Comparison of ENCODE assay signal across 8 mouse cellular contexts in genomic region chr12:69196444-69197377, GRCm38 (mm10). TPM values are rescaled to one million over a fixed set of nuclear protein-coding genes. Genes with fewer than 3 reads are reported as not detected.
DNase-seq lines count a peak whose midpoint lies in the region; ATAC-seq and TF ChIP-seq lines count a peak whose summit lies in the region.

Gene Gm49383 (minus strand): TSS chr12:69197104.

- H3K4me2 ChIP-seq in hindbrain, embryonic 13.5 days: peak within 1 kb of the TSS; percentile 95

- no peak; the same call in 1 of the 2 replicates for TF ChIP-seq CTCF in left cerebral cortex, adult 2 months (IDR thresholded peaks at IDR 0.05)

- H3K9me3 ChIP-seq in hindbrain, embryonic 13.5 days: no peaks in the 10 kb centered on the region

- under 1% methylated on average over 75 of the region's 75 CpGs for WGBS in hindbrain, embryonic 13.5 days

- peaks cover 11% of the 10 kb centered on the region; the same call in 1 of the 2 replicates for H3K36me3 ChIP-seq in hindbrain, embryonic 13.5 days

- H3K4me3 ChIP-seq in hindbrain, embryonic 13.5 days: peak within 1 kb of the TSS; percentile 86
- peak within 1 kb of the TSS; percentile 93 for H3K4me3 ChIP-seq in left cerebral cortex, adult 2 months

- peak within 1 kb of the TSS; percentile 94 for H3K27ac ChIP-seq in hindbrain, embryonic 13.5 days
- H3K27ac ChIP-seq in left cerebral cortex, adult 2 months: peak within 1 kb of the TSS; percentile 96

- peak; percentile 84 to 85 for DNase-seq in cerebellum, postnatal 10 days
- DNase-seq in frontal cortex, postnatal 14 days (ENCODE audit: low spot score in 2 of 2): peak; percentile 31 to 60
- peak; percentile 72 to 74 for DNase-seq in left cerebral cortex, adult 2 months (ENCODE audit: extremely low spot score in 1 of 2, low spot score in 2 of 2)
- peak; percentile 78 for DNase-seq in right cerebral cortex, adult 18-20 months
- DNase-seq in urinary bladder, postnatal 4 days (ENCODE audit: low spot score in 2 of 2): peak; percentile 64 to 76

- intact Hi-C loops in left cerebral cortex, adult 2 months (cut with DNase I): loop anchor here (1.0 to 5.0 kb wide), 3 partner anchors 37 to 100 kb away; partner anchors contain the start of genes Klhdc1, Klhdc2 and Rps29

- H3K4me1 ChIP-seq in hindbrain, embryonic 13.5 days (replicated peaks): peaks cover 29% of the 10 kb centered on the region

- H3K9ac ChIP-seq in hindbrain, embryonic 13.5 days: peak within 1 kb of the TSS; percentile 90

- ATAC-seq in activated CD4-positive, CD25-positive, alpha-beta regulatory T cell, adult 4 months: peak; percentile 64
- peak; percentile 87 for ATAC-seq in hindbrain, embryonic 13.5 days (ENCODE audit: low FRiP score)
- ATAC-seq in megakaryocyte, adult 5-6 weeks (ENCODE audit: poor library complexity, severe bottlenecking): peak; percentile 86

- H3K27me3 ChIP-seq in hindbrain, embryonic 13.5 days: no peaks in the 10 kb centered on the region

RNA-seq across cellular contexts. Expression of gene Gm49383, which starts in this region (rescaled TPM):
- polyA plus RNA-seq in activated CD4-positive, CD25-positive, alpha-beta regulatory T cell, adult 4 months (2017; shearing (Covaris generic)): 10 to 100 TPM in 1 of 2 experiments, 1 to 10 TPM in 1; 8.2 to 10.3 TPM
- polyA plus RNA-seq in hindbrain, embryonic 13.5 days (2015; fragmentation: Nextera tagmentation; extraction: Ambion mirVana): 16.8 and 18.8 TPM in 2 replicates
- total RNA-seq in left cerebral cortex, adult 2 months (2021): 1 to 10 TPM; 4.8 to 6.1 TPM
- 1.8 and 4.7 TPM in 2 replicates for total RNA-seq in megakaryocyte, adult 5-6 weeks (2015)
- total RNA-seq in megakaryocyte, adult 5-6 weeks (2017): 18.6 and 18.8 TPM in 2 replicates

Comparison
In these comparisons a context has a peak if more than half of its experiments do, and no peak if none do; other contexts are left out.
1. Peak in every context shown above with its lines: DNase-seq, ATAC-seq, H3K4me3 ChIP-seq and H3K27ac ChIP-seq.